Mouse (Mus musculus) liver, embryonic 16.5 days (tissue): ENCODE results near the gene Mlh3. TPM values are rescaled to one million over a fixed set of nuclear protein-coding genes. Genes with fewer than 3 reads are reported as not detected.

Experiments used
- ATAC-seq: fragments of 200-750 bp; cut with Nextera tagmentation; 2 replicates; pipeline ENCODE4 v1.8.0; 2017; ENCODE audit warnings: low read depth, mild to moderate bottlenecking, moderate number of reproducible peaks, moderate library complexity
- H3K27ac ChIP-seq: fragments of 300-500 bp; sonication (generic); 2 replicates; pipeline ENCODE4 v1.5.1; 2014; ENCODE audit warnings: mild to moderate bottlenecking, low read length
- H3K27me3 ChIP-seq: fragments of 300-500 bp; sonication (generic); 2 replicates; pipeline ENCODE4 v1.6.1; 2014; ENCODE audit warnings: low read depth, low read length, mixed read lengths; ENCODE audit not compliant: control insufficient read depth, insufficient read depth
- H3K36me3 ChIP-seq: fragments of 300-500 bp; sonication (generic); 2 replicates; pipeline ENCODE4 v1.6.1; 2014; ENCODE audit warnings: mild to moderate bottlenecking; ENCODE audit not compliant: control insufficient read depth, insufficient read depth
- H3K4me1 ChIP-seq: fragments of 300-500 bp; sonication (generic); 2 replicates; pipeline ENCODE4 v1.6.1; 2014; ENCODE audit warnings: low read depth, low read length, mixed read lengths; ENCODE audit not compliant: control insufficient read depth
- H3K4me2 ChIP-seq: fragments of 300-500 bp; sonication (generic); 2 replicates; pipeline ENCODE4 v1.6.1; 2014; ENCODE audit warnings: low read depth, low read length, mixed read lengths
- H3K4me3 ChIP-seq: fragments of 300-500 bp; sonication (generic); 2 replicates; pipeline ENCODE4 v1.5.1; 2014; ENCODE audit warnings: low read depth, mild to moderate bottlenecking, low read length
- H3K9ac ChIP-seq: fragments of 300-500 bp; sonication (generic); 2 replicates; pipeline ENCODE4 v1.6.1; 2014; ENCODE audit warnings: low read depth, low read length
- H3K9me3 ChIP-seq: fragments of 300-500 bp; sonication (generic); replicated peaks from 2 replicates; pipeline ENCODE4 v1.6.1; 2016; ENCODE audit warnings: low read length; ENCODE audit not compliant: control insufficient read depth
- WGBS: fragments of 180-500 bp; shearing (Covaris S2); extraction: QIAGEN DNeasy Blood & Tissue Kit; methylation state at CpG from one replicate; pipeline ENCODE4 v1.1.7; 2014; ENCODE audit not compliant: insufficient replicate concordance; 5-methylcytosine and 5-hydroxymethylcytosine counted together
- polyA plus RNA-seq: library from polyadenylated mRNA; unstranded; fragments of >200 nt; fragmentation: Nextera tagmentation; extraction: Ambion mirVana; gene quantifications from 2 replicates; pipeline ENCODE4 v1.2.1, GENCODE M21; 2015

Mlh3 gene
- polyA plus RNA-seq, 1 experiment from 2014 or later: 2.3 TPM

DNA sequence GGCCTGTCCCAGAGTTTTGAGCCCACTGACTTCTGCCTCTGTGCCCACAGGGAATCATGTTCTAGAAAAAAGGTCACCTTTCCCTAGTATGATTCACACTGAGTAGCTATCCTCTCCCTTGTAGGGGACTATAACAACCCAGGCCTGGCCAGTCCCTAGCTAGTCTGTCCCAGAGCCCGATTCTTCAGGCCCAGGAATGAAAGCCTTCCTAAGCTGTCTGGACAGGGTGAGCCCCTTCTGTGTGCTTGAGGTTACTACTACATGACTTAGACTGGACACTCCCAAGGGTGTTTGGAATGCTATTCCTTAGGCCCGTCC is 68.6 kb downstream of the Mlh3 start:
- no peaks in the 10 kb centered on the region for H3K4me1 ChIP-seq
- no peaks in the 10 kb centered on the region for H3K9me3 ChIP-seq
- no peak overlapping the region for H3K4me3 ChIP-seq
- ATAC-seq: no peak
- H3K36me3 ChIP-seq: no peaks in the 10 kb centered on the region
- no peak overlapping the region for H3K4me2 ChIP-seq
- H3K27me3 ChIP-seq: no peaks in the 10 kb centered on the region
- H3K9ac ChIP-seq: no peak overlapping the region
- 59% methylated on average over 2 of the region's 2 CpGs for WGBS
- no peak overlapping the region for H3K27ac ChIP-seq

DNA sequence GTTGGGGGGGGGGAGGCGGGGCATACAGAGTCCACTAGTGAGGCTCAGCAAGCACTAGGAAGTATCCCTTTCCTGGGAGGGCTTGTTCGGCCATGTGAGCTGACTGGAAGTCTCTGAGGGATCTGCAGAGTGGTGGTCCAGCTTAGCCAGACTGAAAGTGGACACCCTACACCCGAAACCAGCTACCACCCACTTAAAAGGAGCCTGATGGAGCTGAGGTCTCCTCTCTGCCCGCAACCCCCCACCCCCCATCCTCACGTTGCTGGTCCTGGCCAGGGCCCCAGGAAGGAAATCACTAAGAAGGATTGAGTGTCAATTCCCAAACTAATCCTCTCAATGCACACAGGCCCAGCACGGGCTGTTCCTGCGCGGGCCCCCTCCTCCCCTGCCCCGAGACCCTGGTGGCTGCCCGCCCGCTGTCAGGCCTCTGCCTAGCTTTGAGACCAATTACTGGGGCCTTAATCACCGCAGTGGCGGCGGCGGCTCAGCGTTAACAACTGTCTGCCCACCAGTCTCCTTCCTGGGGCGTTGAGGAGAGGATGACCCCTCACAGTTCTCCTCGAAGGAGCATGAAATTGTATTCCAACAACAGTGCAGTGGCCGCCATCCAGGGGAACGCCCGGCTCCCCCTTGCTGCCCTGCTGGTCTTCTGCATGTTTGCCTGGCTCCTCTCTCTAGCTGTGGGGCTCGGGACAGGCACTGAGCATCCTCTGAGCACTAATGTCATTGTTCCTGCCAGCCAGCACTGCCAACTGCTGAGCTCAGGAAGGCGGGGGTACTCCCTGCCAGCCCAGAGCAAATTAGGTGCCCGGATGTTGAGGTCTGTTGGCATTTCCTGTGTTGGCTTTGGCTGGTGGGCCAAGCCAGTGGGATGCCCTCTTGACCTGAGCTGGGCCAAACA is 69.2 kb downstream of the Mlh3 start:
- no peak overlapping the region for H3K4me3 ChIP-seq
- no peak overlapping the region for H3K9ac ChIP-seq
- no peak for ATAC-seq
- no peaks in the 10 kb centered on the region for H3K36me3 ChIP-seq
- no peak overlapping the region for H3K27ac ChIP-seq
- H3K4me1 ChIP-seq: no peaks in the 10 kb centered on the region
- H3K4me2 ChIP-seq: no peak overlapping the region
- H3K27me3 ChIP-seq: no peaks in the 10 kb centered on the region
- no peaks in the 10 kb centered on the region for H3K9me3 ChIP-seq
- WGBS: 45% methylated on average over 24 of the region's 24 CpGs

DNA sequence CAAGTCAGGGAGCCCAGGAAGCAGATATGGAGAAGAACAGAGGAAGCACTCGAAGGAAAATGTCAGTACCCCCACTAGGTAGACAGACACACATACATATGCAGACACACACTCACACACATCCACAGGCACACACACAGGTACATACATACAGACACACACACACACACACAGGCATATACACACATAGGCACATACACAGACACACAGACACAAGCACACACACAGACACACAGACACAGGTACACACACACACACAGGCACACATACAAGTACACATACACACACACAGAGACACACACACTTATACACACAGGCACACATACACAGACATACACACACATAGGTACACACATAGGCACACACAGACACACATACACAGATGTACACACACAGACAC is 70.4 kb downstream of the Mlh3 start:
- no peaks in the 10 kb centered on the region for H3K27me3 ChIP-seq
- no peaks in the 10 kb centered on the region for H3K9me3 ChIP-seq
- 32% methylated on average over 1 of the region's 1 CpGs for WGBS
- H3K9ac ChIP-seq: no peak overlapping the region
- H3K27ac ChIP-seq: no peak overlapping the region
- no peaks in the 10 kb centered on the region for H3K4me1 ChIP-seq
- H3K4me3 ChIP-seq: no peak overlapping the region
- H3K4me2 ChIP-seq: no peak overlapping the region
- no peaks in the 10 kb centered on the region for H3K36me3 ChIP-seq
- no peak for ATAC-seq

DNA sequence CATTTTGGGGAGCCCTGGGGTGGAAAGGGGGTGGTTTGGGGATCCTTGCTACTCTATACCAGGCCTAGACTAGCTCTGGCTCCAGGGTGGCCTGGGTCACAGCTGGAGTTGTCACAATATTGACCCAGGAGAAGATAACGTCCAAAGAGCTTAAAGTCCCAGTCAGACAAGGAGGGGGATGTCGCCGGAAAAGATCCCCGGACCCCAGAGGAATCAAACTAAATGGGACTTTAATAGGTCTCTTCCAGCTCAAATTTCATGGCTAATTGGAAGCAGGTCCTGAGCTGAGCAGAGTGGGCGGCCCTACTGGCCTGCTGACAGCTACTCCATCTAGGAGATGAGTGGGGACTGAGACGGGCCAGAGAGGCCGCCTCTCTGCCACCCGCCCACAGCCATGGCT is 72.5 kb downstream of the Mlh3 start:
- Histone ChIP-seq H3K27ac (no peak overlapping the region), H3K9me3 (no peaks in the 10 kb centered on the region), H3K4me3 (no peak overlapping the region), H3K9ac (no peak overlapping the region), H3K27me3 (no peaks in the 10 kb centered on the region), H3K36me3 (no peaks in the 10 kb centered on the region), H3K4me2 (no peak overlapping the region), H3K4me1 (no peaks in the 10 kb centered on the region)
- no peak for ATAC-seq
- WGBS: 57% methylated on average over 8 of the region's 8 CpGs

DNA sequence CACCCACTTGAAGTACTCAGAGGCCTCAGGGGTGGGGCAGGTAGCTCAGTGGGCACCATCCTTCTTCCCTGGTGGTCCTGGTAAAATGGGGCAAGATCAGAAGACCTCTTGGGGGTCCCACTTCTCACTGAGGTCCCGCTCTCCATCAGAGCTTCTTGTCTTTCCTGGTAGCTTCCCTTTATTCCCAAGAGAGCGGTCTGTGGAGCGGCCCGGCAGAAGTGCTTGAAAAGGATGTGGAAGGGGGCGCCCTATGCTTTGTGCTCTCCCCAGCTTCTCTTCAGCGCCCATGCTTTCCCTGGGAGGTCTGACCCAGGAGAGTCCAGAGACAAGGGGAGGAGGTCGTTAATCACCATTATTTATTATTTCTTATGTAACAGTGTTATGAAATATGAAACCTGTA is 73.0 kb downstream of the Mlh3 start:
- Histone ChIP-seq H3K9ac (no peak overlapping the region), H3K27ac (no peak overlapping the region), H3K4me2 (no peak overlapping the region), H3K4me1 (no peaks in the 10 kb centered on the region), H3K9me3 (no peaks in the 10 kb centered on the region), H3K27me3 (no peaks in the 10 kb centered on the region), H3K4me3 (no peak overlapping the region), H3K36me3 (no peaks in the 10 kb centered on the region)
- 74% methylated on average over 7 of the region's 7 CpGs for WGBS
- no peak for ATAC-seq

DNA sequence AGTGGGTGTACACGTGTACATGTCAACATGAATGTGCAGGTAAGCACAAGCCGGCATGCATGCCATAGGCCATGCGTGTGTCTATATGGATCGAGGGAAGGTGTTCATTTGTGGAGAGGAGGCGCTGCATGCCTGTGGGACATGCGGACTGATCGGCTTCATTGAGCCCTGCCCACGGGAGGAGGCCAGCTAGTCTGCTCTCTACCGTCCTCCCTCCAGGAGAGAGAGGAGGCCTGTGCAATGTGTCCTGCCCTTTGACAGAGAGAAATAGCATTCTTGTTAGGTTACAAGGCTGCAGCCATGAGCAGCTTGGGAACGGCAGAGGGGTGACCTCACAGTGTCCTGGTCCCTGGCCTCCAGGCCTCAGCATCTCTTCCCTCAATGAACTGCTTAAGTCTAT is 74.2 kb downstream of the Mlh3 start:
- H3K9ac ChIP-seq: no peak overlapping the region
- ATAC-seq: no peak
- no peak overlapping the region for H3K4me3 ChIP-seq
- 73% methylated on average over 10 of the region's 10 CpGs for WGBS
- no peak overlapping the region for H3K4me2 ChIP-seq
- no peaks in the 10 kb centered on the region for H3K36me3 ChIP-seq
- no peaks in the 10 kb centered on the region for H3K4me1 ChIP-seq
- no peak overlapping the region for H3K27ac ChIP-seq
- no peaks in the 10 kb centered on the region for H3K9me3 ChIP-seq
- no peaks in the 10 kb centered on the region for H3K27me3 ChIP-seq

DNA sequence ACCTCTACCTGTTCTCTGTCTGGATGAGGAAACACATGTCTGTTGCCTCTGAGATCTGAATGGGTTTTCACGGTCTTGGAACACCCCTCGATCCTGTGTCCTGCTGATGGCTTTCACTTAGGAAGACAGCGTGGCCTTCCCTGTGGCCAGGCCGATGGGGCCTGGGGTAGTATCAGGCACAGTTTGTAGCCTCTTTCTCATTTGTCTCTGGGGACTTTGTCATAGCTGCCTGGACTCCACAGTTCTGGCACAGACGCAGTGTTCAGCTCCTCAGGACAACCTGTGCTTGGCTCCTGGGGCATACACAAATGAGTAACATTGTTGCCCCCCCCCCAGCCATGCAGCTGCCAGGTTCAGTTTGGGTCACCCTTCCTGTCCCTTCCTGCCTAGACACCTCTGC is 75.3 kb downstream of the Mlh3 start:
- H3K36me3 ChIP-seq: no peaks in the 10 kb centered on the region
- H3K9ac ChIP-seq: no peak overlapping the region
- no peaks in the 10 kb centered on the region for H3K9me3 ChIP-seq
- no peaks in the 10 kb centered on the region for H3K4me1 ChIP-seq
- WGBS: 81% methylated on average over 5 of the region's 5 CpGs
- no peak overlapping the region for H3K4me2 ChIP-seq
- H3K27ac ChIP-seq: no peak overlapping the region
- no peaks in the 10 kb centered on the region for H3K27me3 ChIP-seq
- no peak overlapping the region for H3K4me3 ChIP-seq
- ATAC-seq: no peak

DNA sequence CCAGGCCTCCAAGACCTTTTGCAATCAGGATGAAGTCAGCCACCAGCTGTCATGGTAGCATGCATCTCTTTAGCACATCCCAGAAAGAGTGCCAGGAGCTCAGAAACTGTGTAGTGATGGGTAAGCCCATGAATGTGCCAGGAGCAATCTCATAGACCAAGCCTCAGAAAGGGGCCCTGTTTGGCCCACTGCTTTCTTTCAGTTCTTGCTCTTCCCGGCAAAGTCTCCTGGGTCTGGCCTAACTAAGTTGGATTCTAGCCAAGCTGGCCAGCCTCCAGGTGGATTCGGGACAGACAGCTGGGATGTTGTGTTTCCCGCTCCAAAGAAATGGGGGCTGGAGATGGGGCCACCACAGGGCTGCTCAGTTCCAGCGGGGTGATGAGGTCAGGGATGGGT is 75.8 kb downstream of the Mlh3 start:
- Histone ChIP-seq H3K36me3 (no peaks in the 10 kb centered on the region), H3K27ac (no peak overlapping the region), H3K4me2 (no peak overlapping the region), H3K9ac (no peak overlapping the region), H3K4me3 (no peak overlapping the region), H3K27me3 (no peaks in the 10 kb centered on the region), H3K4me1 (no peaks in the 10 kb centered on the region), H3K9me3 (no peaks in the 10 kb centered on the region)
- WGBS: 55% methylated on average over 4 of the region's 4 CpGs
- ATAC-seq: no peak

DNA sequence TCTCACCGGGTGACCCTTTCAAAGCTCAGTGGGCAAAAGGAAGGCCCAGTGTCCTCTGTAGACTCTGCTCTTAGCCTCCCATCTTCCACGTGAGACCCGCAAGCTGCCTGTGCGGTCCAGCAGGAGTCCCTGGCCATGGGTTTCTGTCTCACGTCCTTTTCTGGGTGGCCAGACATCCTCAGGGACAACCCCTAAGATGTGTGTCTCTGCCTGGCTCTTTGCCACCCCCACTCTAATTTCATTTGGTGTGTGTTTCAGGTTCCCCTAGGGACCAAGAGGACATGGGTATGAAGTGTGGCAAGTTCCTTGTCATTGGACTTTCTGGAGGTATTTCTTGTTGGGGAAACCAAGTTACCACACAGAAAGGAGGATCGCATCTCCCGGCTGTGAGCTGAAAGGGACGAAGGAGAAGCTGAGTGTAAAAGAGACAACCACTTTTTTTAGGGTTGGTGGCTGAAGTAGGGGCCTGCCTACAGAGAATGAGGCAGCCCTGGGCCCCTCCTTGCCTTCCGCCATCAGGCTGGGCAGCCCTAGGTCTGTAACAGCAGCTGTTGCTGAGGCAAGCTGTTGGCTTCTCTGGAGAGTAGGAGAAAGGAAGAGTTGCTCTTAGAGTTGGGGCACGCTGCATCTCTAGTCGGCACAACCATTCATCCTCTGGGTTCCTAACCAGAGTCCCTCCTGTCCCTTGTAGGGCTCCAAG is 76.3 kb downstream of the Mlh3 start:
- Histone ChIP-seq H3K4me2 (no peak overlapping the region), H3K9ac (no peak overlapping the region), H3K27me3 (no peaks in the 10 kb centered on the region), H3K4me1 (no peaks in the 10 kb centered on the region), H3K27ac (no peak overlapping the region), H3K9me3 (no peaks in the 10 kb centered on the region), H3K36me3 (no peaks in the 10 kb centered on the region), H3K4me3 (no peak overlapping the region)
- no peak for ATAC-seq
- WGBS: 82% methylated on average over 11 of the region's 11 CpGs
